Mouse (Mus musculus) left cerebral cortex, adult 18-20 months (tissue): ENCODE measurements around the gene Radil. TPM values are rescaled to one million over a fixed set of nuclear protein-coding genes. Genes with fewer than 3 reads are reported as not detected.

Source experiments
- DNase-seq, 2 experiments: peaks; one replicate each; pipeline ENCODE4 v3.0.0; 2021 to 2022; ENCODE audit warnings: low spot score in 2 of 2, mixed read lengths in 1 of 2
- total RNA-seq, 2 experiments: library from RNA; stranded (reverse); gene quantifications; 2 replicates each; pipeline ENCODE4 v1.2.3; 2021

The Radil gene
- total RNA-seq, 2 experiments from 2014 or later: 14.1 to 15.4 TPM

- DNase-seq: no peak
Observed at GRCm38 (mm10) chr5:142451759-142452158, 99.1 kb downstream of the Radil start.

GRCm38 (mm10) chr5:142450846-142451245, 100.1 kb downstream of the Radil start:
- no peak for DNase-seq

- no peak for DNase-seq
Observed at GRCm38 (mm10) chr5:142448623-142449022, 102.3 kb downstream of the Radil start.

GRCm38 (mm10) chr5:142448076-142448475, 102.8 kb downstream of the Radil start:
- peak; percentile 92 to 97 for DNase-seq

GRCm38 (mm10) chr5:142445709-142446108, 105.2 kb downstream of the Radil start:
- DNase-seq: no peak

GRCm38 (mm10) chr5:142444791-142445531, 105.9 kb downstream of the Radil start:
- no peak for DNase-seq

- no peak for DNase-seq
Observed at GRCm38 (mm10) chr5:142443994-142444393, 106.9 kb downstream of the Radil start.

GRCm38 (mm10) chr5:142443514-142443913, 107.4 kb downstream of the Radil start:
- no peak for DNase-seq

GRCm38 (mm10) chr5:142442045-142442440, 108.9 kb downstream of the Radil start:
- DNase-seq: no peak

GRCm38 (mm10) chr5:142441332-142442044, 109.4 kb downstream of the Radil start:
- no peak for DNase-seq

- DNase-seq: peak; percentile 55 to 56
Observed at GRCm38 (mm10) chr5:142440451-142441147, 110.3 kb downstream of the Radil start.

- DNase-seq: no peak
Observed at GRCm38 (mm10) chr5:142439911-142440432, 110.9 kb downstream of the Radil start.

GRCm38 (mm10) chr5:142438380-142438938, 112.4 kb downstream of the Radil start:
- DNase-seq: peak; percentile 70 to 85

- DNase-seq: no peak
Observed at GRCm38 (mm10) chr5:142435736-142436135, 115.2 kb downstream of the Radil start.

Other genes with a start within 250 kb of the Radil start
- gene Foxk1, start 149.6 kb downstream of the Radil start, total RNA-seq: 10 to 100 TPM; 40.8 to 41.1 TPM
- gene Ap5z1, start 87.2 kb downstream of the Radil start, total RNA-seq: 10 to 100 TPM; 18.3 to 20.5 TPM
- under 1 TPM; 0.81 to 0.91 TPM for gene Papolb, start 21.0 kb downstream of the Radil start, total RNA-seq
- gene Mmd2, start 57.7 kb upstream of the Radil start, total RNA-seq: 100 to 1,000 TPM; 102 to 105 TPM
- 100 to 1,000 TPM in 1 of 2 experiments, 10 to 100 TPM in 1; 93.2 to 102 TPM for gene Wipi2, start 76.6 kb upstream of the Radil start, total RNA-seq
- gene Slc29a4, start 141.4 kb upstream of the Radil start, total RNA-seq: 10 to 100 TPM in 1 of 2 experiments, 1 to 10 TPM in 1; 6.1 to 10.8 TPM